Mouse (Mus musculus): ENCODE data around the gene Ogfod3. TPM values are rescaled to one million over a fixed set of nuclear protein-coding genes. Genes with fewer than 3 reads are reported as not detected.

Ogfod3 gene
- total RNA-seq, 1 experiment from 2014 or later = 8.6 TPM

- no peak for ATAC-seq (replicated peaks; ENCODE audit: low read depth, poor library complexity, severe bottlenecking)
Observed at GRCm38 (mm10) chr11:121201436-121202198, 2.9 kb downstream of the Ogfod3 start.

- no peak for ATAC-seq (replicated peaks; ENCODE audit: low read depth, poor library complexity, severe bottlenecking)
Observed at GRCm38 (mm10) chr11:121200781-121201180, 3.7 kb downstream of the Ogfod3 start.

- no peak for ATAC-seq (replicated peaks; ENCODE audit: low read depth, poor library complexity, severe bottlenecking)
Observed at GRCm38 (mm10) chr11:121199851-121200250, 4.7 kb downstream of the Ogfod3 start.

GRCm38 (mm10) chr11:121198622-121199021 is 5.9 kb downstream of the Ogfod3 start:
- no peak for ATAC-seq (replicated peaks; ENCODE audit: low read depth, poor library complexity, severe bottlenecking)

DNA sequence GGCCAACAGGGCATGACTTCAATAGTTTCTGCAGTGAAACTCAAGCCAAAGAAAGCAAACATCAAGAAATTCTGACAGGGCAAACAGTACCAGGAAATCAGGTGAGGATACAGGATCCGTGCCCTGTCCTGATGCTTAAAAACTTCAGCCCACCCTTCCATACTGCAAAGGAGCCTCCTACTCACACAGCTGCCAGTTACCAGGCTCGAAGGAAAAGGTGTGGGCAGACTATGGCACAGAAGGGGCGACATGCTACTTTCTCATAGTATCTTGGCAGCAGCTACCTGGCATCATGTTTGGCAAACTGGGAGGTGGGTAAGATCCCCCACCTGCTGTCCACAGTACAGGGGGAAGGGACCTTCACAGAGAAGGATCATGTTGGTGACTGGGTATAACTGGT is 11.1 kb downstream of the Ogfod3 start:
- ATAC-seq (replicated peaks; ENCODE audit: low read depth, poor library complexity, severe bottlenecking) = no peak

DNA sequence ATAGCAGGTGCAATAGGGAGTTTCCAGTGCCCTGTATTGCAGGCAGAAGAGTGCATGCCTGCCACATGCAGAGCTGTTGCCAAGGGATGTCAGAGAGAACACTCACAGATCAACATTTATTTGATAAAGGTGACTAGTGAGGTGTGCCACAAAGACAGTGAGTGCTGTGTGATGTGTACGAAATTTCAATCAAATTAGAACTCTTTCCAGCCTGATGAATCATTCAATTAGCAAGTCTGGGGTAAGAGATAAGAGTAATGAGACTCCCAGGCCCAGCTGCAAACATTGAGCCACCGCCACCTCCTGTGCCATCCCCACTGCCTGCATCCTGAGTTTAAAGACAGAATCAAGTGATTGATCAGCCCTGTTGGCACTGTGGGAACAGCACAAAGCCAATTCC is 11.8 kb downstream of the Ogfod3 start:
- ATAC-seq (replicated peaks; ENCODE audit: low read depth, poor library complexity, severe bottlenecking) = no peak

DNA sequence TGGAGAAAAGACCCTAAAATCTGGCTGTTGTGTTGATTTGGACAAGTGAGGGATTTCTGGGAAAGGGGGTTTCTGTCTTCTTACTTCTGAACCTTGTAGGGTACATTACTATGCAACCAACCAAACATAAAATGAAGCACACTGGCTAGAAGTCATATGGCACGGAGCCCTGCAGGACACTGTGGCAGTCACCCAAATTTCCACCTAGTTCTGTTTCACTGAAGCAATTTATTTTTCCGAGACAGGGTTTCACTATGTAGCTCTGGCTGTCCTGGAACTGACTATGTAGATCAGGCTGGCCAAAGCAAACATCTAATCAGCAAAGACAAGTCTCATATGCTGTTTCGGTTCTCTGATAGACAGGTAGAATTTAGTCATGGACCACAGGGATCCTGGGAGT is 14.8 kb downstream of the Ogfod3 start:
- ATAC-seq (replicated peaks; ENCODE audit: low read depth, poor library complexity, severe bottlenecking) = no peak

DNA sequence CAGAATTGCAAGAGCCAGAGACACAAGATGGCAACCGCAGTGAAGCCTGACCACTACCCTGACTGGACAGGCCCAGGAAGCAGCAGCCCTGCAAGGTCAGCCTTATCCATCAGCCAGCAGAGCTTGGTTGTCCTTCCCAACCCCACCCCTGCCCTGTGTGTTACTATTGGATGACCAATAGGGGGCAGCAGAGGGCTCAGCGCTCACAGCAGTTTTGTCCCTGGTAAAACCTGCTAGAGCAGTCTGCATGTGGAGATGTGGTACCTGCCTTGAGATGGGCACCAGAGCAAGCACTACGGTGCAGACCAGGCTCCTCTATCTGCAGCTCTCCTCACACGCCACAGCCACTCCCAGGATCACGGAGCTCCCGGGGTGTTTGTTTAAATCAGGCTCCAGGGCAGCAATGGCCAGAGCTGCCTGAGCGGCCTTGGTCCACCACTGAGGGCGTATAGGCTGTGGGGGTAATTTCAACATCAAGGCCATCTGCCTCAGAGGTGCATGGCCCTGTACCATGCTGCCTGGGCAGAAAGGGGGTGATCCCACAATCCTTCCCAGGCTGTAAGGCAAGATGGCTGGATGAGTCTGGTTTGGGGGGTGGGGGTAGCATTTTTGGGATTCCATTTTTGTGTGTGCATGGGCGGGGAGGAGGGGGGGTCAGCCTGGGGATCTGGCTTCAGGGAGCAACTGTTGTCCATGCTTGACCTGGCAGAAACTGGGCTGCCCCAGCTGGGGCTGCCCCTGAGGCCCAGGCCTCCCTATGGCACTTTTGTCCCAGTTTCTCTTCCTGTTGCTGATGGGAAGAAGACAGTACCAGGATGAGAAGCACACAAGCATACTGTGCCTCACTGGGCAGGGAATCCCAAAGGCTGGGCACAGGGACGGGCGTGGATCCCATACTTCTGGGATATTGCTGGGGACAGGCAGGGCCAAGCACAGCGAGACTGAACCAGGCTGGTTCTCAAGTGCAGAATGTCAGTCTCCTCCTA is 27.9 kb downstream of the Ogfod3 start:
- peak; percentile 82 for ATAC-seq (replicated peaks; ENCODE audit: low read depth, poor library complexity, severe bottlenecking)

DNA sequence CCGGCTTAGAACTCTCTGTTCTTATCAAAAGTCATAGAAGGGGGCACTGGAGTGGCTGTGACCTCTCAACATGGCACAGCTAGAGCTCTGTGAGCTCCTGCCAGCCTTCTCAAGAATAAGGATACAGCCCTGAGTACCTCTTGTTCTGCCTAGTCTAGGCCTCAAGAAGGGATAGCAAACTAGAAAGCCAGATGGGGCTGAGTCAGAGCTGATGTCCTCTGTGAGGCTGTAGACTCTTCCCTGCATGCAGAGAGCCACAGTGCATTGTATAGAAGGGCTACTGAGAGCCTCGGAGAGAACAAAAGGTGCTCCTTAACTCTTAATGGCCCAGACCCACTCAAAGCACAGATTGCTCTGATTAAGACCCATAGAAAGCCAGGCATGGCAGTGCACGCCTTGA is 30.3 kb downstream of the Ogfod3 start:
- ATAC-seq (replicated peaks; ENCODE audit: low read depth, poor library complexity, severe bottlenecking) = no peak

DNA sequence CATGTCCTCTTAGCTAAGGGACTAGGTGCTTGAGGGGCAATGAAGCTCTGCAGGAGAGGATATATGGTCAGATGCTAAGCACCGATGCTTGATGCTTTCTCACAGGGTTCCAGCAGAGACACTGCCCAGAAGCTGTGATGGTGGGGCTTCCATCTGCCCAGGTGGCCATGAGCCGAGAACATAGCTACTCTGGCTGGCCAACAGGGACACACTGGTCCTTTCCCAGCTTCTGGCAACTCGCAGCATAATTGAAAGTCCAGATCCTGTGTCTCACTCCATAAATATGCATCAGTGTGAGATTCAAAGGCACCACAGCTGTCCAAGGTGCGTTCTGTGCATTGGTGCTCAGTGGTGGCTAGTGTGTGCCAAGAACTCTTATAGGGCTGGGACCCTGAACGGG is 31.3 kb downstream of the Ogfod3 start:
- no peak for ATAC-seq (replicated peaks; ENCODE audit: low read depth, poor library complexity, severe bottlenecking)

GRCm38 (mm10) chr11:121163751-121164150 is 40.8 kb downstream of the Ogfod3 start:
- no peak for ATAC-seq (replicated peaks; ENCODE audit: low read depth, poor library complexity, severe bottlenecking)

- no peak for ATAC-seq (replicated peaks; ENCODE audit: low read depth, poor library complexity, severe bottlenecking)
Observed at GRCm38 (mm10) chr11:121160636-121161346, 43.7 kb downstream of the Ogfod3 start.

DNA sequence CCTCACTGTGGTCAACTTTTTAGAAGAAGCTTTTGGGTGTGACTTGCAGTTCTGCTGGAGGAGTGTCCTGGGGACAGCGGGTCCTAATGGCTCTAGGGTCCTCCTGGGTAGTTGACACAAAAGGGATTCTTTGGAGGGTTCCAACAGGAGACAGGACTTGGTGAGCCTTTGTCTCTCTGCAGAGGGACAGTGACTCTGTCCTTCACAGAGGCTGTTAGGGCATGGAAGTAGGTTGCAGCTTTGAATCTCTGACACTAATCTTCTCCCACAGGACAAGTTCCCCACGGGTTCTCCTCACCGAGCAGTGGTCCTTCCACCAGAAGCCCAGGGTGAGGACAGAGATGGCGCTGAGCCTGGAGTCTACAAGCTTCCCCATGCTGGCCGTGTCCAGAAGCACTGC is 44.5 kb downstream of the Ogfod3 start, which contains the start of gene Uts2r:
TSS of gene Uts2r (plus strand) at position 301 of the 400 bp plus-strand sequence.
- no peak for ATAC-seq (replicated peaks; ENCODE audit: low read depth, poor library complexity, severe bottlenecking)

DNA sequence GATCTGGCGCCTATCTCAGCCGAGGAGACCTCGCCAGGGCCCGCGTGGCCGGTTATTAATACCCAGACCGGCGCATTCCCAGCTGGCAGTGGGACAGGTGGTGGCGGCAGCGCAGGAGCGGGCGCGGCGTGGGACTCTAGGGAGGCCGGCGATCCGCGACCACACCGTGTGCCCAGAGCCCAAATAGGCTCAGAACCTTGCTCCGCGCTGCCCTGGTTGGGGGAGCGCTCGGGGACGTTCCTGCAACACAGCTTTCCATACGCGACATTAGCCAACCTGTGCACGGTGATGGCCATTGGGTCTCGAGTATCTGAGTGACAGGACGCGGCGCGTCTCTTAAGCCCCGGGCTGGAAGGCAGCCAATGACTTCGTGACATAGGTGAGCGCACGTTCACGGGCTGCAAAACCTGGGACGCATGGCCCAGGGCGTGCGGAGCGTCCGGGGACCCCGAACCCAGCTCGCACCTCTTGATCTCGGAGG is 48.1 kb downstream of the Ogfod3 start:
- no peak for ATAC-seq (replicated peaks; ENCODE audit: low read depth, poor library complexity, severe bottlenecking)

- ATAC-seq (replicated peaks; ENCODE audit: low read depth, poor library complexity, severe bottlenecking) = no peak
Observed at GRCm38 (mm10) chr11:121154203-121154602, 50.3 kb downstream of the Ogfod3 start.

DNA sequence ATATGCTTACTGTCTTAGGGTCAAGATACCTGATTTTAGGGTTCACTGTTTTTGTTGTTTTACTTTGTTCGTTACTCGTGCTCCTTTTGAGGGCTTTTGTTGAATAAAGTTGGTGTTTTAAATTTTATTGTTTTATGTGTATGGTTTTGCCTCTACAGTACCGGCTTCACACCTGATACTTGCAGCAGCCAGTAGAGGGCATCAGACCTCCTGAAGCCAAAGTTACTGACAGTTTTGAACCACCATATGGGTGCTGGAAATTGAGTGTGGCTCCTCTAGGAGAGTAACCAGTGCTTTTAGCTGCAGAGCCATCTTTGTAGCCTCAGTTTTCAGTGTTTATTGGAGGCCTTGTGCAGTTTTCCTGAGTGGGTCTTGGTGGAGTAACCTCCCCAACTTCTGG is 56.3 kb downstream of the Ogfod3 start:
- no peak for ATAC-seq (replicated peaks; ENCODE audit: low read depth, poor library complexity, severe bottlenecking)

GRCm38 (mm10) chr11:121145865-121146264 is 58.6 kb downstream of the Ogfod3 start, which contains the start of gene Tex19.1:
TSS of gene Tex19.1 (plus strand) at chr11:121146143.
- no peak for ATAC-seq (replicated peaks; ENCODE audit: low read depth, poor library complexity, severe bottlenecking)

DNA sequence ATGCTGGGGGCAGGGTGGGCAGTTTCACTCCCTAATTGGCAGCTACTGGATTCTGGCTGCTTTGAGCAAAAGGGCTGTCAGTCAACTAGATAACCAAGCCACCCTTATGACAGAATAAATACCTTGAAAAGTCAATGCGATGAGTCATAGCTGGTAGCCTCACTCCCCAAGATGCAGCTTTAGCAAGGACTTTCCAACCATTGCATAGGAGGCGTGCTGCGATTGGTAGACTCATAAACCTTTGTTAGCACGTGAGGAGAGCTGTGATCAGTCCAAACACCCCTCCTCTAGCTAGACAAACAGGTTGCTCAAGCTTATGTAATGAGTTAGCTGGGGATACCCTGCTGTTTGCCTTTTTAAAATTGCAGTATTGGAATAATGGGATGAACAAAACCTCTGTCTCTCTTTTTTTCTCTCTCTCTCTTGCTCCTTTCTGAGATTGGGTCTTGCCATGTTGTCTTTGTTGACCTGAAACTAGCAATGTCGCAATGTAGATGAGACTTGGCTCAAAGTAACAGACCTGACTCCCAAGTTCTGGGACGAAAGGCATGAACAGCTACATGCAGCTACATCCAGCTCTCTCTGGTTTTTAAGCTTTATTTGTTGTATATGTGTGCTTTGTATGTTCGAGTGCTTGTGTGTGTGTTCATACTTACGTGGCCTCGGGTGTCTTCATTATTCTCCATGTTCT is 61.0 kb downstream of the Ogfod3 start:
- ATAC-seq (replicated peaks; ENCODE audit: low read depth, poor library complexity, severe bottlenecking) = no peak

GRCm38 (mm10) chr11:121138732-121139131 is 65.8 kb downstream of the Ogfod3 start:
- no peak for ATAC-seq (replicated peaks; ENCODE audit: low read depth, poor library complexity, severe bottlenecking)

DNA sequence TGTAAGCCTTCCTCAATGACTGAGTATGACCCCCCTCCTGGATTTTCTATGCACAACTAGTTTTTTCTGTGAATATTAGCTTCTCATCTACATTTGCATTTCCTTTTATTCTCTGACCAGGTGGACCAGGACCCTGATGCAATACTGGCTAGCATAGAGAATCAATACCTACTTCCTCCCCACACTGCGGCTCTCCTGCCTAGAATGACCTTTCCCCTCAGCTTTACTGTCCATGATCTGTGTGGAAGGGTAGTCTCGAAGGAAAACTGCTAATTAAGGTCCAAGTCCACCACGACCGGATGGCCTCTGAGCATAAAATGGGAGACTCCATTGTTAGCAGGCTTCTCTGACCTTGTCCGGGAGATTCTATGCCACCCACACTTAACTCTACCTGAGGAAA is 66.8 kb downstream of the Ogfod3 start:
- ATAC-seq (replicated peaks; ENCODE audit: low read depth, poor library complexity, severe bottlenecking) = no peak
